Mouse (Mus musculus): Measurements from ENCODE around the gene Zfp580. TPM values are rescaled to one million over a fixed set of nuclear protein-coding genes. Genes with fewer than 3 reads are reported as not detected.

Gene Zfp580
- polyA plus RNA-seq, 1 experiment from 2014 or later = 28.6 TPM

DNA sequence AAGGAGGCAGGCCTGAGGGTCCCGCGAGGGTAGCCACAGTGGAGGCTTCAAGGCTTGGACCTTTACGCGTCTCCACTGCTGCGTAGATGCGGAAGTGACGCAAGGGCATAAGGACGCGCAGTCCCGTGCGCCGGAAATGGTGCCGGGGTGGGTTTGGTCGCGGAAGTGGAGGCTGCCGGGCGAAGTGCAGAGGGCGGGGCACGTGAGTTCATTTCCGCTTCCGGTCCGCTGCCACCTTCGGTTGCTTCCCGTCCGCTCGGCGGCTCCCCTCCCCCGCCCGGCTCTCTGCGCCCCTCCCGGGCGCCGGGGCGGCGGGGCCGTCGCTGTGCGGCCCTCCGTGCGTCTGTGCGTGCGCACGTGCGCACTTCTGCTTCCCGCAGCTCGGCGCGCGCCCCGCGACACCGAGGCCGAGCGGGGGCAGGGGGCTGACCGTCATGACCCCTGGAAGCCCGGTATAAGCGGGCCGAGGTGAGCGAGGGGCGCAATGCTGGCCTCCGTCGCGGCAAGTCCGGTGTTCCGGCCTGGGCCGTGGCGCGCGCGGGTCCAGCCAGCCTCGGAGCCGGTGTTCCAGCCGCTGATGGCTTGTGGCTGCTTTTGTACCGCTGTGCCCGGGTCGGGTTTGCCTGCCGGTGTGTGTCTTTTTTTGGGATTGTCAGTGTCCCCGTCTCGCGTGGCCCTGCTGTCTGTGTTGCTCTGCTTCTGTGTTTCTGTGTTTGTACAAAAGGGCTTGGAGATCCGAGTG, 28.8 kb downstream of the Zfp580 start, which contains the start of gene Epn1:
Epn1 (plus strand) TSS at position 226 of the 742 bp plus-strand sequence.
- peaks cover 40% of the 10 kb centered on the region for H3K36me3 ChIP-seq
- WGBS = 1% methylated on average over 74 of the region's 81 CpGs

GRCm38 (mm10) chr7:5080815-5081214, 29.5 kb downstream of the Zfp580 start:
- Histone ChIP-seq H3K4me2 (peak overlapping the region; percentile 78), H3K27me3 (replicated peaks) (no peaks in the 10 kb centered on the region), H3K9ac (peak overlapping the region; percentile 87), H3K9me3 (no peaks in the 10 kb centered on the region), H3K4me1 (peaks cover 12% of the 10 kb centered on the region), H3K27ac (peak overlapping the region; percentile 95), H3K36me3 (peaks cover 44% of the 10 kb centered on the region), H3K4me3 (replicated peaks) (peak overlapping the region; percentile 86)
- no peak for ATAC-seq (ENCODE audit: insufficient read depth, low FRiP score, low read depth)
- 13% methylated on average over 6 of the region's 6 CpGs for WGBS

More for the DNA sequence above, 28.8 kb downstream of the Zfp580 start, which contains the start of gene Epn1:
- peak within 1 kb of the TSS; percentile 86 for H3K4me3 ChIP-seq (replicated peaks)
- peaks cover 12% of the 10 kb centered on the region for H3K4me1 ChIP-seq
- peak within 1 kb of the TSS; percentile 78 for H3K4me2 ChIP-seq
- H3K9me3 ChIP-seq = no peaks in the 10 kb centered on the region
- peak within 1 kb of the TSS; percentile 95 for H3K27ac ChIP-seq
- peak; percentile 96 for ATAC-seq (ENCODE audit: insufficient read depth, low FRiP score, low read depth)
- peak within 1 kb of the TSS; percentile 87 for H3K9ac ChIP-seq
- no peaks in the 10 kb centered on the region for H3K27me3 ChIP-seq (replicated peaks)

DNA sequence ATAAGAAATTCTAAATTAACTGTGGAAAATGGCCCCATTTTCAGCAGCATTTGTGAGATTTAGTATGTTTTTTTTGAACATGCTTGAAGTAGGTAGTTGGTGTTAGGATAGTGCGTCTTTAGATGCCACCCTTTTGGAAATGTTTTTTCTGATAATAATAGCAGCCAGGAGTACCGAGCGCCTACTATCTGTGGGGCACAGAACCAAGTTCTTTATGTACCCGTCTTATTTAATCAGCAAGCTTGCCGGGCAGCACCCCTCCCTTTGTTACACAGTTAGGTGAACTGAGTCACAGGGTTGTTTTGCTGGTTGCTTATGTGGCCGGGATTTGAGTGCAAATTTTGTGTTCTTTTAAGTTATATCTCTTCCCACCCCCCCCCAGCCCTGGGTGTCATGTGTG, 29.9 kb downstream of the Zfp580 start:
- 56% methylated on average over 6 of the region's 6 CpGs for WGBS
- Histone ChIP-seq H3K27ac (peak overlapping the region; percentile 95; the same call in 1 of the 2 replicates), H3K36me3 (peaks cover 41% of the 10 kb centered on the region)

GRCm38 (mm10) chr7:5081939-5082338, 30.6 kb downstream of the Zfp580 start:
- no peaks in the 10 kb centered on the region for H3K27me3 ChIP-seq (replicated peaks)
- no peaks in the 10 kb centered on the region for H3K9me3 ChIP-seq
- H3K4me2 ChIP-seq = peak overlapping the region; percentile 78
- H3K4me3 ChIP-seq (replicated peaks) = no peak overlapping the region; the same call in 1 of the 2 replicates
- no peak for ATAC-seq (ENCODE audit: insufficient read depth, low FRiP score, low read depth)
- H3K4me1 ChIP-seq = peaks cover 12% of the 10 kb centered on the region
- WGBS = 83% methylated on average over 2 of the region's 2 CpGs
- no peak overlapping the region for H3K9ac ChIP-seq
- no peak overlapping the region for H3K27ac ChIP-seq
- peaks cover 34% of the 10 kb centered on the region for H3K36me3 ChIP-seq

More for the DNA sequence above, 29.9 kb downstream of the Zfp580 start:
- Histone ChIP-seq H3K27me3 (replicated peaks) (no peaks in the 10 kb centered on the region), H3K4me3 (replicated peaks) (peak overlapping the region; percentile 86), H3K9me3 (no peaks in the 10 kb centered on the region), H3K4me2 (peak overlapping the region; percentile 78), H3K9ac (peak overlapping the region; percentile 87; the same call in 1 of the 2 replicates), H3K4me1 (peaks cover 12% of the 10 kb centered on the region)
- 0 out of 2 replicates have a peak, but pooled peaks have one; percentile 30 for ATAC-seq (ENCODE audit: insufficient read depth, low FRiP score, low read depth)

GRCm38 (mm10) chr7:5083325-5084105, 32.2 kb downstream of the Zfp580 start:
- Histone ChIP-seq H3K4me3 (replicated peaks) (no peak overlapping the region), H3K4me1 (peaks cover 12% of the 10 kb centered on the region), H3K9ac (no peak overlapping the region), H3K27ac (0 out of 2 replicates have a peak overlapping the region, but pooled peaks have one; percentile 21), H3K27me3 (replicated peaks) (no peaks in the 10 kb centered on the region), H3K4me2 (no peak overlapping the region), H3K36me3 (peaks cover 23% of the 10 kb centered on the region), H3K9me3 (no peaks in the 10 kb centered on the region)
- no peak for ATAC-seq (ENCODE audit: insufficient read depth, low FRiP score, low read depth)
- 84% methylated on average over 18 of the region's 18 CpGs for WGBS

DNA sequence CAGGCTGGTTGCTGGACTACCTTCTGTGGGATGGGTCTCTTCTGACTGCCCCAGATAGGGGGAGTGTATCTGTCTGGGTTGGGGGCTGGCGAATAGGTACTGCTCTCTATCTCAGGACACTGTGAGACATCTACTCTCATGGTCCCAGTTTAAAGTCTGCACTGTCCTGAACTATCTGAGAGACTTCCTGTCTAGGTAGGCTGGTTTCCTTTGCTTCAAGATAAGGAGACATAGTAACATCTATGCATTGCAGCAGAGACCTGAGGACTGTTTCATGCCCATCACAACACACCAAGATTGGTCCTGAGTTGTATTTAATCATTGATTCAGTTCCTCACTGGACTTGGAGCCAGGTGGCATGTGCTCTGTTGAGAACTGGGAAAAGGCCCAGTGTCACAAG, 34.2 kb downstream of the Zfp580 start:
- Histone ChIP-seq H3K4me1 (peaks cover 12% of the 10 kb centered on the region), H3K9ac (no peak overlapping the region), H3K27me3 (replicated peaks) (no peaks in the 10 kb centered on the region), H3K4me2 (no peak overlapping the region), H3K27ac (no peak overlapping the region), H3K4me3 (replicated peaks) (no peak overlapping the region), H3K36me3 (peaks cover 27% of the 10 kb centered on the region), H3K9me3 (no peaks in the 10 kb centered on the region)
- 100% methylated on average over 1 of the region's 1 CpGs for WGBS
- ATAC-seq (ENCODE audit: insufficient read depth, low FRiP score, low read depth) = no peak

DNA sequence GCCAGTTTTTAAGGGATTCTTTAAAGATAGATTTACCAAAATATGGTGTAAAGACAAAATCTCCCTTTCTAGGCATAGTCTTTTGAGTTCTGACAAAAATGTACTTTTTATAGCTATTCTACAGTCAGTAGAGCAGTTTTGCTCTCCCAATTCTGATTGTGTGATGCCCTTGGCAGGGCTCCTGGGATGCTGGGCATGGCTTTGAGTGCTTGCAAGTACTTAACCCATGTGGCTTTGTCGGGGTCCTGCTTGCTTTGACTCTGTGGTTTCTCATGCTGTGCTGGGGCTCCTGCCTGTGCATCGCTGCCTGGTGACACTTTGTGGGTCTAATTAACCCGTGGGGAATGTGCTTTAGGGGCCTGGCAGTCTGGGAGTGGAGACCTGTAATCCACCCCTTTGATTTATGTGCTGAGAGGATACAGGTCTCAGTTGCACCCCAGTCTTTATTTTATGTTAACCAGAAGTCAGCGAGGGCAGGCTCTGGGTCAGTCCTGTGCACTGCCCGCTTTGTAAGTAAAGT, 35.6 kb downstream of the Zfp580 start:
- Histone ChIP-seq H3K36me3 (peaks cover 39% of the 10 kb centered on the region), H3K4me1 (peaks cover 2% of the 10 kb centered on the region), H3K9ac (no peak overlapping the region), H3K27me3 (replicated peaks) (no peaks in the 10 kb centered on the region), H3K27ac (no peak overlapping the region), H3K4me3 (replicated peaks) (no peak overlapping the region), H3K4me2 (no peak overlapping the region), H3K9me3 (no peaks in the 10 kb centered on the region)
- ATAC-seq (ENCODE audit: insufficient read depth, low FRiP score, low read depth) = no peak
- 71% methylated on average over 5 of the region's 5 CpGs for WGBS

- Histone ChIP-seq H3K4me2 (no peak overlapping the region), H3K4me1 (no peaks in the 10 kb centered on the region), H3K9me3 (no peaks in the 10 kb centered on the region), H3K27ac (no peak overlapping the region), H3K36me3 (peaks cover 43% of the 10 kb centered on the region), H3K9ac (no peak overlapping the region), H3K4me3 (replicated peaks) (no peak overlapping the region), H3K27me3 (replicated peaks) (no peaks in the 10 kb centered on the region)
- 83% methylated on average over 4 of the region's 4 CpGs for WGBS
- no peak; the same call in 1 of the 2 replicates for ATAC-seq (ENCODE audit: insufficient read depth, low FRiP score, low read depth)
These were observed 36.5 kb downstream of the Zfp580 start for GRCm38 (mm10) chr7:5087886-5088285.

DNA sequence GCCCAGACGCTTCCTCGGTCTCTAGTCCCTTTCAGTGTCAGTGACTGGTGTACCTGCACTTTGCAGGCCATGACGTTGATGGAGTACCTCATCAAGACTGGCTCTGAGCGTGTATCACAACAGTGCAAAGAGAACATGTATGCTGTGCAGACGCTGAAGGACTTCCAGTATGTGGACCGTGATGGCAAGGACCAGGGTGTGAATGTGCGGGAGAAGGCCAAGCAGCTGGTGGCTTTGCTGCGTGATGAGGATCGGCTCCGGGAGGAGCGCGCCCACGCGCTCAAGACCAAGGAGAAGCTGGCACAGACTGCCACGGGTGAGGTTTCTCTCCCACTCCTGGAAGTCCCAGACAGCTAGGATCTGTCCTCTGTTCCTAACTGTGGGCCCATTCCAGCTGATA, 38.5 kb downstream of the Zfp580 start:
- peaks cover 44% of the 10 kb centered on the region for H3K36me3 ChIP-seq
- H3K27me3 ChIP-seq (replicated peaks) = no peaks in the 10 kb centered on the region
- H3K4me3 ChIP-seq (replicated peaks) = no peak overlapping the region
- H3K4me1 ChIP-seq = no peaks in the 10 kb centered on the region
- no peak overlapping the region for H3K4me2 ChIP-seq
- no peak overlapping the region for H3K9ac ChIP-seq
- 88% methylated on average over 15 of the region's 15 CpGs for WGBS
- no peak overlapping the region for H3K27ac ChIP-seq
- H3K9me3 ChIP-seq = no peaks in the 10 kb centered on the region
- no peak for ATAC-seq (ENCODE audit: insufficient read depth, low FRiP score, low read depth)

DNA sequence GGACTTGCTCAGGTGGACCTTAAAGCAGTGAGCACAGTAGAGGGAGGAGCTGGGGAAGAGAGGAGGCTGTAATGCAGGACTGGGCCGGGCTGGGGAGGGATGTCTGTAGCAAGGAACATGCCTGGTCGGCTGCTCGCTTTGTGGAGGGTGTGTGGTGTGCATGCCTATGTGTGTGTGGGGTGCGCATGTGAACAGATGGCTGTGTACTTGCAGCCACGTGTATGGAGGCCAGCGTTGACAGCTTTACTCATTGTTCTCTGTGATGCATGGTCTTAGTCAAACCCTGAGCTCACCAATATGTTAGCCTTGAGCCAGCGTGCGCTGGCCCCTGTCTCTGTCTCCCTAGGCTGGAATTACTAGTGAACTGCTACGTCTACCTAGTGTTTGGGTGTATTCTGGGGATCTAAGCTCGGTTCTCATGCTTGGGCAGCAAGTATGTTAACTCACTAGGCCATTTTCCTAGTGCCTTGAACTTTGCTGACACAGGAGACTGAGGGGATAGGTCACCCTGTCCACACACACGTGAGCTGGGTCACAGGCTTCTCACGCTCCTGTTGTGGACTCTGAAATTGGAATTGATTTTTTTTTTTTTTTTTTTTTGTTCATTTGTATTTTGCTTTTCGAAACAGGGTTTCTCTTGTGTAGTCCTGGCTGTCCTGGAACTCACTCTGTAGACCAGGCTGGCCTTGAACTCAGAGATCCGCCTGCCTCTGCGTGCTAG, 39.8 kb downstream of the Zfp580 start:
- peaks cover 49% of the 10 kb centered on the region for H3K36me3 ChIP-seq
- no peaks in the 10 kb centered on the region for H3K27me3 ChIP-seq (replicated peaks)
- no peak overlapping the region for H3K4me2 ChIP-seq
- H3K4me3 ChIP-seq (replicated peaks) = no peak overlapping the region
- no peak for ATAC-seq (ENCODE audit: insufficient read depth, low FRiP score, low read depth)
- no peaks in the 10 kb centered on the region for H3K4me1 ChIP-seq
- 89% methylated on average over 15 of the region's 15 CpGs for WGBS
- no peaks in the 10 kb centered on the region for H3K9me3 ChIP-seq
- no peak overlapping the region for H3K27ac ChIP-seq
- H3K9ac ChIP-seq = no peak overlapping the region

DNA sequence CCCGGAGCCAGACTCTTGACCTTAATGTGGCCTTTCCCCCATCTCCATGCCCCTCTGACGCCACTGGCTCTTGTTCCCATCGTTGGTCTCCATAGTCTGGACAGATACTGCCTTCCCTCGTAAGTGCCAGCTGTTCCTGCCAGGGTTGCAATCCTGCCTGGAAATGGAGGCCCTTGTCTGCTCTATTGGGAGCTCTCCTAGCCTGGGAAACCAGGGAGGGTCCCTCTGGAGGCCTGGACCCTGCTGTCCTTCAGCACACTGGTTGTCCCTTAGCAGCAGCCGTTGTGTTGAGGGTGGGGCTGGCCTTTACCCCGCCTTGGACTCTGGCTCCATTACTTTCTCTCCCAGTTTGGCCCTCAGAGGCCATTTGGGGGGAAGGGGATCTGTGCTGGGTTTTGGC, 41.0 kb downstream of the Zfp580 start:
- Histone ChIP-seq H3K27me3 (replicated peaks) (no peaks in the 10 kb centered on the region), H3K9me3 (no peaks in the 10 kb centered on the region), H3K36me3 (peaks cover 58% of the 10 kb centered on the region), H3K4me2 (no peak overlapping the region), H3K9ac (no peak overlapping the region), H3K27ac (no peak overlapping the region), H3K4me3 (replicated peaks) (no peak overlapping the region), H3K4me1 (no peaks in the 10 kb centered on the region)
- WGBS = 73% methylated on average over 6 of the region's 6 CpGs
- ATAC-seq (ENCODE audit: insufficient read depth, low FRiP score, low read depth) = no peak

All from stomach, embryonic 15.5 days (tissue).